Mouse (Mus musculus): ENCODE data around the gene Klhl18. TPM values are rescaled to one million over a fixed set of nuclear protein-coding genes. Genes with fewer than 3 reads are reported as not detected.

Gene Klhl18
- polyA plus RNA-seq, 1 experiment from 2014 or later = 27.4 TPM

DNA sequence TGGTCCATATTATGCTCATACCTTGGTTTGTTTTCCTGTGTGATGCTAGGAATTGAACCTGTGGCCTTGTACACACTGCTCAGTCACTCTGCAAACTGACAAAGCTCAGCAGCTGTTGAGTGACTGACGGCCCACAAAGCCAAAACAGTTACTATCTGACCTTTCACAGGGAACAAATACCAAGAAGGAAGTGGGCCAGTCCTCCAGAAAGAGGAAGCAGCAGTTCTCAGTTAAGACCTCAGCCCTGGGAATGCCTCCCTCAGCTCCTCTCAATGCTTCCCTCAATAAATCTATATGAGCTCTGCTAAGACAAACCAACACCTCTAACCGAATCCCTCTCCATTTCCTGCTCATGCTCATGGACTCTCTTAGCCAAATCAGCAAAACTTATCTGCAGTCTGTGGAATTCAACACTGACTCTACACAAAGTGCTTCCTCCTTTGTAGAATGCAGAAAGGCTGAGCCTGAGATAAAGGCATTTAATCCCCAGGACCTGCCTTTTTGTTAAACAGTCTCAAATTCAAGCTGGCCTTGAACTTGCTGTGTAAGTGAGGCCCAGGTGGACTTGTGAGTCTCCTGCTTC lies 17.3 kb downstream of the Klhl18 start:
- Histone ChIP-seq H3K4me2 (no peak overlapping the region), H3K4me1 (replicated peaks) (no peaks in the 10 kb centered on the region), H3K27ac (replicated peaks) (no peak overlapping the region), H3K27me3 (no peaks in the 10 kb centered on the region), H3K4me3 (no peak overlapping the region), H3K9ac (no peak overlapping the region), H3K36me3 (0 out of 2 replicates have a peak, but pooled peaks cover 7% of the 10 kb centered on the region), H3K9me3 (no peaks in the 10 kb centered on the region)
- ATAC-seq (ENCODE audit: low FRiP score, low read depth) = no peak
- WGBS = 80% methylated on average over 2 of the region's 2 CpGs

DNA sequence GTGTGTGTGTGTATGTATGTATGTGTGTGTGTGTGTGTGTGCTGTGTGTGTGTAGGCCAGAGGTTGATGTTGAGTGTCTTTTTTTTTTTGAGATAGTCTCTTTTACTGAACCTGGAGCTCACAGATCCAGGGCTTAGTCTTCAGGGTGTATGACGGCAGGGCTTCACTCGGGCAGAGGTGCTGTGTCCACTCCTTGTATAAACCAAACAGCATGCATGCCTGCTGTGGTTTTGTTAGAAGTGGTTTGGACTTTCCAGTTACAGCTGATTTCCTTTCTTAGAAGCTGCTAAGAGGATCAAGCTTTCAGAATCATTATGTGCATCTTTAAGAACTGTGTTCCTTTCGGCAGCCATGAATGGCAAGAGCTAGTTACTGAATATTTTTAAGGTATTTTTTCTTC lies 18.6 kb downstream of the Klhl18 start:
- Histone ChIP-seq H3K9ac (no peak overlapping the region), H3K4me2 (no peak overlapping the region), H3K4me3 (no peak overlapping the region), H3K27me3 (no peaks in the 10 kb centered on the region), H3K4me1 (replicated peaks) (no peaks in the 10 kb centered on the region), H3K36me3 (0 out of 2 replicates have a peak, but pooled peaks cover 7% of the 10 kb centered on the region), H3K9me3 (no peaks in the 10 kb centered on the region), H3K27ac (replicated peaks) (no peak overlapping the region)
- no peak for ATAC-seq (ENCODE audit: low FRiP score, low read depth)
- WGBS = 94% methylated on average over 3 of the region's 3 CpGs

DNA sequence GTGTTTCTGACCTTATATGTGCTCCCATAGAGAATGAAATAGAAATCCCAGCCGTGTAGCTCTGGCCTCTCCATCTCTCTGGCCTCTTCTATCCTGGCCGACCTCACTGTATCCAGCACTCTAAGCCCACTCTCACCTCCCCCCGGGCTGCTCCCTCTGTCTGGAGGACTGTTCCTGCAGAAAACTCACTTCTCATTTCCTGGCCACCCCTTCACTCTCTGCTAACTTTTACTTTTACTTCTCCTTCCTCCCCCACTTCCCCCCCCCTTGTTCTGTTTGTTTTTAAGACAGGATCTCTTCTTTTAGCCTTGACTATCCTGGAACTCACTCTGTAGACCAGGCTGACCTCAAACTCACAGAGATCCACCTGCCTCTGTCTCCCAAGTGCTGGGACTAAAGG lies 24.0 kb downstream of the Klhl18 start:
- Histone ChIP-seq H3K27me3 (no peaks in the 10 kb centered on the region), H3K4me2 (no peak overlapping the region), H3K27ac (replicated peaks) (no peak overlapping the region), H3K36me3 (peaks cover 11% of the 10 kb centered on the region; the same call in 1 of the 2 replicates), H3K9ac (no peak overlapping the region), H3K4me1 (replicated peaks) (0 out of 2 replicates have a peak, but pooled peaks cover 4% of the 10 kb centered on the region), H3K4me3 (no peak overlapping the region), H3K9me3 (no peaks in the 10 kb centered on the region)
- 76% methylated on average over 3 of the region's 3 CpGs for WGBS
- ATAC-seq (ENCODE audit: low FRiP score, low read depth) = no peak

DNA sequence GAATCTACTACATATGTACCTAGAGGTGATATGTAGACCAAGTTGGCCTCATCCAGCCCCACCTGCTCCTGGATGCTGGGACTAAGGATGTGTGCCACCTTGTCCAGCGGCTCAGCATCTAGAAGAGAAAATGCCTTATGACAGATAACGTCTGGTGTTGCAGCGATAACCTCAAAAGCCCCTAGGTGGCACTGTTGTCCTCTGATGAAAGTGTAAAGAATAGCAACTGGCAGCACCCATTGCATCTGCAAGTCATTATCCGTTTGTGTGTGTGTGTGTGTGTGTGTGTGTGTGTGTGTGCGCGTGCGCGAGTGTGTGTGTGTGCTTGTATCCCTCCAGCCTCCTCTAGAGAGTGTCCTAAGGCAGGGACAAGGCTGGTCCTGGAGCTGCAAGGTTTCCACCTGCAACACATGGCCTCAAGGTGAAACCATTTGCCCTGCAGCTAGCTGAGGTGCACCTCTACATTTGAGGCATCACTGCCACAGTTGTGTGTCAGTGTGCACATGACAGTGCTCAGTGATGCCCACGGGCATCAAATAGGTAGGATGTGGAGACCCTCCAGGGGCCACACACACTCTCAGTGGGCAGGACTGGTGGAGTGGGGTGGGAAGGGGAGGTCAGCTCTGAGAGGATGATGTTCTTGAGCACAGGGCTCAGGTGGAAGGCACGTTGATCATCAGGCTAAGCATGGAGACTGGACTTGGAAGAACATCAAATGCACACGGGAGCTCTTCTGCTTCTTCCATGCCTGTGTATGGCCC lies 27.5 kb downstream of the Klhl18 start:
- 27% methylated on average over 11 of the region's 11 CpGs for WGBS
- no peak overlapping the region for H3K9ac ChIP-seq

DNA sequence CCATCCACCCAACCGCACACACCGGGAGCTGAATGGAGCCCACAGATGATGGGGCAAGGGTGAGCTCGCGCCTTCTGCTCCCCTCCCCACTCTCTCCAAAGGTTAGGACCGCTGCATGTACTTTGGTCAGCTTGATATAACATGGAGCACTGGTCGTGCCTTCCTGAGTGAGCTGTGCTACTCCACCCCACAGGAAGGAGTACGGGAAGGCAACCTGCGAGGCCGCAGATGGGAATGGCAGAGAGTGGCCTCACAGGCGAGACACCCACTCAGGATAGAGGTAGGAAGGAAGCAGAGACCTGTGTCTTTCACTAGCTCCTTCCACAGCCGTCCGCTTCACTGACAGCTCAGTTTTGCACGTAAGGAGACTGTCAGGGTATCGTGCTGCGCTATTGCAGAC lies 28.1 kb downstream of the Klhl18 start:
- Histone ChIP-seq H3K4me2 (no peak overlapping the region), H3K27me3 (no peaks in the 10 kb centered on the region), H3K36me3 (peaks cover 14% of the 10 kb centered on the region), H3K27ac (replicated peaks) (no peak overlapping the region), H3K9me3 (no peaks in the 10 kb centered on the region), H3K9ac (no peak overlapping the region), H3K4me3 (no peak overlapping the region), H3K4me1 (replicated peaks) (0 out of 2 replicates have a peak, but pooled peaks cover 4% of the 10 kb centered on the region)
- no peak; the same call in 1 of the 2 replicates for ATAC-seq (ENCODE audit: low FRiP score, low read depth)
- 84% methylated on average over 15 of the region's 15 CpGs for WGBS

More for the DNA sequence above, 27.5 kb downstream of the Klhl18 start:
- Histone ChIP-seq H3K27ac (replicated peaks) (no peak overlapping the region), H3K4me2 (no peak overlapping the region), H3K9me3 (no peaks in the 10 kb centered on the region), H3K36me3 (peaks cover 14% of the 10 kb centered on the region), H3K4me3 (no peak overlapping the region), H3K27me3 (no peaks in the 10 kb centered on the region), H3K4me1 (replicated peaks) (0 out of 2 replicates have a peak, but pooled peaks cover 4% of the 10 kb centered on the region)
- peak; percentile 82 for ATAC-seq (ENCODE audit: low FRiP score, low read depth)

DNA sequence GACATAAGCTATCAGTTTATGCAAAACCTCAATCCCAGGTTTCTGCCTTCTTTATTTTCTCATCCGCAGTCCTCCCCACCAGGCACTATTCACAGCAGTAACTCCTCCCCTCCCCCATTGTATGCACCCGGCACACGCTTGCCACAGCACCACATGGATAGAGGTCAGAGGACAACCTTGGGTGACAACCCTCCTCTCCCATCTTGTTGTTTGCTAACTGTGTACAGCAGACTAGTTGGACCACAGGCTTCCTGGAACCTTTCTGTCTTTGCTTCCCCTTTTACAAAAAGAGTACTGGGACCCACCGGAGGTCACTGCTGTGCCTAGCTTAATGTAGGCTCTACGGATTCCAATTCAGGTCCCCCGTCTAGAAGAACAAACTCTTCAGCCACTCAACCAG lies 35.9 kb downstream of the Klhl18 start:
- H3K4me3 ChIP-seq = no peak overlapping the region
- H3K9me3 ChIP-seq = no peaks in the 10 kb centered on the region
- H3K27me3 ChIP-seq = no peaks in the 10 kb centered on the region
- no peaks in the 10 kb centered on the region for H3K4me1 ChIP-seq (replicated peaks)
- ATAC-seq (ENCODE audit: low FRiP score, low read depth) = no peak
- 84% methylated on average over 6 of the region's 6 CpGs for WGBS
- H3K36me3 ChIP-seq = peaks cover 22% of the 10 kb centered on the region
- H3K27ac ChIP-seq (replicated peaks) = no peak overlapping the region
- no peak overlapping the region for H3K4me2 ChIP-seq
- H3K9ac ChIP-seq = no peak overlapping the region

DNA sequence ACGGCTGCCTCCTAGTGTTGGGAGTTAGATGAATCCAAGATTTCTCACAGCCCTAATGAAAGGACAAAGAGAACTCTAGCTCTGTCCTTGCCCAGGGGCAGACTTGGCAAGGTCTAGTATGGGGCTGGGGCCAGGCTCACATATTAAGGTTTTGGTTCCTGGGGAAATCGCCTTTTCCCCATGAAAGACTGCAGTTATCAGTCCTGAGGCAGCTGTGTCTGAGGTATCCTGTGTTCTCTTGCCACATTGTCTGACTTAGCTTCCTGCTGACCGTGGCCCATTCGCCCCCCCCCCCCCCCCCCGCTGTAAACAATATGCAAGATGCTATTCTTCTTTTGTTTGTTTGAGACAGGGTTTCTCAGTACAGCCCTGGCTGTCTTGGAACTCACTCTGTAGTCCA lies 36.4 kb downstream of the Klhl18 start:
- H3K9ac ChIP-seq = no peak overlapping the region
- no peak overlapping the region for H3K4me3 ChIP-seq
- H3K4me1 ChIP-seq (replicated peaks) = no peaks in the 10 kb centered on the region
- no peak overlapping the region for H3K27ac ChIP-seq (replicated peaks)
- no peaks in the 10 kb centered on the region for H3K27me3 ChIP-seq
- no peak for ATAC-seq (ENCODE audit: low FRiP score, low read depth)
- WGBS = 67% methylated on average over 3 of the region's 5 CpGs
- H3K4me2 ChIP-seq = no peak overlapping the region
- H3K36me3 ChIP-seq = peaks cover 27% of the 10 kb centered on the region
- H3K9me3 ChIP-seq = no peaks in the 10 kb centered on the region

DNA sequence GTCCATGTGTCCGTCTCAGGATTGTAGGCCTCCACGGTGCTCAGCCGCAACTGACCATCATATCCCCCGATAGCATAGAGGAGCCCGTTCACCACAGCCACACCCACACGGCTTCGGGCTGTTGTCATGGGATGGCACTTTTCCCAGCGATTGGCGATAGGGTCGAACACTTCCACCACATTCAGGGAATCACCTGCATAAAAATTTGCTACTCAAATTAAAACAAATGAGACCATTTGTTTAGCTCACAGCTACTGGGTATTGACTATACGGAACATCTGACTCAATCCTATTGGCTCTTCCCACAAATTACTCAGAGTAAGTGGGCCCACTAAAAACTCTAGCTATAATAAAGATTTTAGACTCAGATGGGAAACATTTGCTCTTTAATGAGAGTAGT lies 40.5 kb downstream of the Klhl18 start:
- 95% methylated on average over 11 of the region's 11 CpGs for WGBS
- no peak overlapping the region for H3K4me3 ChIP-seq
- H3K4me1 ChIP-seq (replicated peaks) = no peaks in the 10 kb centered on the region
- ATAC-seq (ENCODE audit: low FRiP score, low read depth) = no peak
- no peaks in the 10 kb centered on the region for H3K27me3 ChIP-seq
- H3K9ac ChIP-seq = no peak overlapping the region
- no peak overlapping the region for H3K4me2 ChIP-seq
- H3K9me3 ChIP-seq = no peaks in the 10 kb centered on the region
- peaks cover 37% of the 10 kb centered on the region for H3K36me3 ChIP-seq
- no peak overlapping the region for H3K27ac ChIP-seq (replicated peaks)

DNA sequence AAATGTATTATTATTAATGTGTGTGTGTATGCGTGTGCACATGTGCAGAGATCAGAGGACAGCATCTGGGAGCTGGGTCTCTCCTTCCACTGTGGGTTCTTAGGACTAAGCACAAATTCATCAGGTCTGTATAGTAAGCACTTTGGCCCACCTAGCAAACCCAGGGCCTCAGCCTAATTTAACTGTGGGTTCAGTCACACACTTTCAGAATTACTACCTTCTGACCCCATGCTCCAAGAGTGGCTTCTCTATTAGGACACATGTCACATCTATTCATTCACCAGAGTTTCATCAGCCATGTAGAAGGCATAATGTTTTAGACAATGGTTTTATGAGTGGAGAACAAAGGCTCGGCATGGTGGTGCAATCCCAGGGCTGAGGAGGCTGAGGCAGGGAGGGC lies 43.4 kb downstream of the Klhl18 start:
- WGBS = 92% methylated on average over 2 of the region's 2 CpGs
- no peak overlapping the region for H3K27ac ChIP-seq (replicated peaks)
- H3K4me3 ChIP-seq = no peak overlapping the region
- H3K4me1 ChIP-seq (replicated peaks) = no peaks in the 10 kb centered on the region
- ATAC-seq (ENCODE audit: low FRiP score, low read depth) = no peak
- H3K4me2 ChIP-seq = no peak overlapping the region
- H3K9ac ChIP-seq = no peak overlapping the region
- no peaks in the 10 kb centered on the region for H3K27me3 ChIP-seq
- no peaks in the 10 kb centered on the region for H3K9me3 ChIP-seq
- peaks cover 59% of the 10 kb centered on the region for H3K36me3 ChIP-seq

DNA sequence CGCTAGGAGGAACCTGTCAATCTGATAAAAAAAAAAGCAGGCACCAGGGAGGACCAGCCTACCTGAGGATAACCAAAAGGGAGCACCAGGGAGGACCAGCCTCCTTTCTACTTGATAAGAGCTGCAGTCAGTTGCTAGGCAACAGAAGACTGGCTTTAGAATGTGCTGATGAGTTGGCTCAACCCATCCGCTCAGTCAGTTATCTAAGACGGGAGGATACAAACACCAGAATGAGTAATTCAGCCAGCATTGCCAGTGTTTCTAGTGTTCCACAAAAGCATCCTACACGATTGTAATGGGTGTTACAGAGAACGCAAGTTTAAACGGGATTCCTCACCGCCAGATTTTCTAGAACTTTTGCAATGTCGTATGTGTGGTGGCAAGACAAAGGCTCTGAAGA lies 45.3 kb downstream of the Klhl18 start:
- no peak overlapping the region for H3K4me2 ChIP-seq
- H3K36me3 ChIP-seq = peaks cover 64% of the 10 kb centered on the region
- no peaks in the 10 kb centered on the region for H3K9me3 ChIP-seq
- H3K4me1 ChIP-seq (replicated peaks) = no peaks in the 10 kb centered on the region
- no peak for ATAC-seq (ENCODE audit: low FRiP score, low read depth)
- no peak overlapping the region for H3K4me3 ChIP-seq
- no peaks in the 10 kb centered on the region for H3K27me3 ChIP-seq
- 66% methylated on average over 8 of the region's 8 CpGs for WGBS
- no peak overlapping the region for H3K27ac ChIP-seq (replicated peaks)
- H3K9ac ChIP-seq = no peak overlapping the region

DNA sequence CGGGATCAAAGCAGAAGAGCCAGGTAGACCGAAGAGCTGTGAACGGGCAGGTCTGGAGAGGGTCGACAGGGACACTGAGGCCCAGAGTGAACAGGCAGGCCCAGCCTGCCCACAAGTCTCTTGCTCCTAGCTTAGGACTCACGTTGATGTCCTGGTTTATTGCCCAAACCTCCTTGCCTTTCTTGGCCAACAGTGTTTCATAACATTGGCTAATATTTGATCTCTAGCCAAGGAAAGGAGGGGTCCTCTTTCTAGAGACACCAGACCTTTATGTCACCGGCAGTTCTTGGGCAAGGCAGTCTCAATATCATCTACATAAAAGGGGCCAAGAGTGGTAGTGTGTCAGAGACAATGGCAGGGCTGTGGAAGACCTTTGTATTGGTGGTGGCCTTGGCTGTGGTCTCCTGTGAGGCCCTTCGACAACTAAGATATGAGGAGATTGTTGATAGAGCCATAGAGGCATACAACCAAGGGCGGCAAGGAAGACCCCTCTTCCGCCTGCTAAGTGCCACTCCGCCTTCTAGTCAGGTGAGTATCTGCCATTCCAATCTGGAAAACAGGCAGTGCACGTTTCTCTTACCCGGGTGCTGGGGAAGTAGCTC lies 56.9 kb downstream of the Klhl18 start, which contains the start of gene Ngp:
TSS of gene Ngp (plus strand) at position 237 of the 602 bp plus-strand sequence.
- Histone ChIP-seq H3K27ac (replicated peaks) (no peak within 1 kb of the TSS), H3K4me2 (no peak within 1 kb of the TSS), H3K9me3 (no peaks in the 10 kb centered on the region), H3K4me3 (no peak within 1 kb of the TSS), H3K36me3 (no peaks in the 10 kb centered on the region), H3K27me3 (no peaks in the 10 kb centered on the region), H3K9ac (no peak within 1 kb of the TSS), H3K4me1 (replicated peaks) (no peaks in the 10 kb centered on the region)
- 94% methylated on average over 12 of the region's 12 CpGs for WGBS
- ATAC-seq (ENCODE audit: low FRiP score, low read depth) = no peak

DNA sequence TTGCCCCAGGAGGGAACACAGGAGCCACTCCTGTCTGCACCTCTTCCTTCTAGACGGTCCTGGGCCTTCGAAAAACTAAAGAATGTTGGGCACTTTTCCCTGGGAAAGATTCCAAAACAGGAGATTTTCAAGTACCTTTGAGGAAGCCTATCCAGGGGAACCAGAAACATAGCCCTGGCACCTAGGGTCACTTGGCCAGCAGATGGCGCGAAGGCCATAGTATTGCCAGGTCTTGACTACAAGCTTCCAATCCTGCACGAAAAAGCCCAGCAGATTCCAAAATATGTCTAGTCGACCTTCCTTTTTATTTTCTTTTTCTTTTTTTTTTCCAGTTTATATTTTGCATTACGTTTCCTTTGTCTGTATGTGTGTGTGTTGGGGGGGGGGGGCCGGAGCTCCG lies 62.7 kb downstream of the Klhl18 start:
- WGBS = 57% methylated on average over 9 of the region's 9 CpGs
- no peak for ATAC-seq (ENCODE audit: low FRiP score, low read depth)

More for the DNA sequence above, 62.7 kb downstream of the Klhl18 start:
- Histone ChIP-seq H3K27me3 (no peaks in the 10 kb centered on the region), H3K36me3 (no peaks in the 10 kb centered on the region), H3K4me3 (no peak overlapping the region), H3K4me1 (replicated peaks) (peaks cover 3% of the 10 kb centered on the region), H3K9me3 (no peaks in the 10 kb centered on the region), H3K27ac (replicated peaks) (no peak overlapping the region), H3K9ac (no peak overlapping the region), H3K4me2 (no peak overlapping the region)

Data from hindbrain, embryonic 15.5 days (tissue).